Mouse (Mus musculus) limb, embryonic 11.5 days (tissue): ENCODE data around the gene Ywhag. TPM values are rescaled to one million over a fixed set of nuclear protein-coding genes. Genes with fewer than 3 reads are reported as not detected.

Experiments
- ATAC-seq: fragments of 200-750 bp; cut with Nextera tagmentation; 2 replicates; pipeline ENCODE4 v1.8.0; 2017; ENCODE audit warnings: low read depth; ENCODE audit not compliant: insufficient number of reproducible peaks, low FRiP score, low TSS enrichment
- DNase-seq: peaks from one replicate; pipeline ENCODE4 v3.0.0-alpha.2; 2015; ENCODE audit warnings: low spot score
- H3K27ac ChIP-seq: fragments of 300-500 bp; sonication (generic); replicated peaks from 2 replicates; pipeline ENCODE4 v1.5.1; 2014; ENCODE audit warnings: low read depth, mild to moderate bottlenecking, low read length
- H3K27me3 ChIP-seq: fragments of 300-500 bp; sonication (generic); 2 replicates; pipeline ENCODE4 v1.6.1; 2014; ENCODE audit warnings: mild to moderate bottlenecking, low read length, mixed read lengths; ENCODE audit not compliant: control insufficient read depth, insufficient read depth
- H3K36me3 ChIP-seq: fragments of 300-500 bp; sonication (generic); 2 replicates; pipeline ENCODE4 v1.6.1; 2014; ENCODE audit warnings: mild to moderate bottlenecking, low read length, moderate library complexity, mixed read lengths; ENCODE audit not compliant: control insufficient read depth, insufficient read depth
- H3K4me1 ChIP-seq: fragments of 300-500 bp; sonication (generic); 2 replicates; pipeline ENCODE4 v1.6.1; 2014; ENCODE audit warnings: low read length, mixed read lengths; ENCODE audit not compliant: control insufficient read depth, insufficient read depth
- H3K4me2 ChIP-seq: fragments of 300-500 bp; sonication (generic); 2 replicates; pipeline ENCODE4 v1.6.1; 2014; ENCODE audit warnings: low read depth, mild to moderate bottlenecking, moderate library complexity; ENCODE audit not compliant: severe bottlenecking
- H3K4me3 ChIP-seq: fragments of 300-500 bp; sonication (generic); 2 replicates; pipeline ENCODE4 v1.5.1; 2014; ENCODE audit warnings: low read depth, low read length
- H3K9ac ChIP-seq: fragments of 300-500 bp; sonication (generic); 2 replicates; pipeline ENCODE4 v1.6.1; 2014; ENCODE audit warnings: mild to moderate bottlenecking, low read length
- H3K9me3 ChIP-seq: fragments of 300-500 bp; sonication (generic); 2 replicates; pipeline ENCODE4 v1.6.1; 2016; ENCODE audit warnings: low read length; ENCODE audit not compliant: control insufficient read depth
- WGBS: fragments of 180-500 bp; shearing (Covaris S2); extraction: QIAGEN DNeasy Blood & Tissue Kit; methylation state at CpG from one replicate; pipeline ENCODE4 v1.1.7; 2014; 5-methylcytosine and 5-hydroxymethylcytosine counted together
- polyA plus RNA-seq: library from polyadenylated mRNA; unstranded; fragments of >200 nt; fragmentation: Nextera tagmentation; extraction: Ambion mirVana; gene quantifications from 2 replicates; pipeline ENCODE4 v1.2.1, GENCODE M21; 2014

Gene Ywhag
- polyA plus RNA-seq, 1 experiment from 2014 or later: 105 TPM

DNA sequence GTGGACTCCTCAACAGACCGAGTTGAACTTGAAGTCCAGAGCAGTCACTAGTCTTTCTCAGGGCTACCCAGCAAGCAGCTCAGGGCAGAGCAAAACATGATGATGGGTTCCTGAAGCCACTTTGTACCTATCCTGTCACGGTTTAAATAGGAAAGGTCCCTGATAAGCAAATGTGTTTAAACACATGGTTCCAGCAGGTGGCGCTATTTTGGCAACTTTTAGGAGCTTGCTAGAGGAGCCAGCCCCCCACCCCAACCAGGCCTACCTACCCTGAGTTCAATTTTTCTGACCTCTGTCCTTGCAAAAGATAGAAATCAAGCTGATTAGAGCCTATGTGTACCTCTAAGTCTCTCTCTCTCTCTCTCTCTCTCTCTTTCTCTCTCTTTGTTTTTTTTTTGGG lies 36.4 kb downstream of the Ywhag start:
- Histone ChIP-seq H3K9me3 (no peaks in the 10 kb centered on the region), H3K4me1 (no peaks in the 10 kb centered on the region; the same call in 1 of the 2 replicates), H3K4me2 (no peak overlapping the region), H3K36me3 (no peaks in the 10 kb centered on the region), H3K27me3 (no peaks in the 10 kb centered on the region), H3K4me3 (no peak overlapping the region), H3K27ac (no peak overlapping the region), H3K9ac (no peak overlapping the region)
- ATAC-seq: no peak
- WGBS: 17% methylated on average over 3 of the region's 3 CpGs
- peak; percentile 59 for DNase-seq

DNA sequence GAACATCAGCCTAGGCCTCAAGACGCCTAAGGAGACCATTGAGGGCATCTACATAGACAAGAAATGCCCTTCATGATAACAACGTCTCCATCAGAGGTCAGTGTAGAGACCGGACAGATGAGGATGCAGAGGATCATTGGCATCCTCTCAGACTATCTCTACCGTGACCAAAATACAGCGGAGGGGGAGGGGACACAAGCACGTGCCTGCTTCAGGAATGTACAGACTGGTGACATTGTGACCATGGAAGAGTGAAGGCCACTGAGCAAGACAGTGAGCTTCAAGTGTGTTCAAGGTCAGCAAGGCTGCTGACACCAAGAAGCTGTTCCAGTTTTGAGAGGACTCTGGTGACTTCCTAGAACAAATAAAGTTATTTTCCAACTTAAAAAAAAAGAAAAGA lies 39.5 kb downstream of the Ywhag start:
- Histone ChIP-seq H3K4me1 (no peaks in the 10 kb centered on the region), H3K27ac (no peak overlapping the region), H3K4me2 (no peak overlapping the region), H3K36me3 (no peaks in the 10 kb centered on the region), H3K9ac (no peak overlapping the region), H3K4me3 (no peak overlapping the region), H3K9me3 (no peaks in the 10 kb centered on the region), H3K27me3 (peaks cover 3% of the 10 kb centered on the region; the same call in 1 of the 2 replicates)
- no peak for ATAC-seq
- DNase-seq: no peak
- 85% methylated on average over 6 of the region's 6 CpGs for WGBS

DNA sequence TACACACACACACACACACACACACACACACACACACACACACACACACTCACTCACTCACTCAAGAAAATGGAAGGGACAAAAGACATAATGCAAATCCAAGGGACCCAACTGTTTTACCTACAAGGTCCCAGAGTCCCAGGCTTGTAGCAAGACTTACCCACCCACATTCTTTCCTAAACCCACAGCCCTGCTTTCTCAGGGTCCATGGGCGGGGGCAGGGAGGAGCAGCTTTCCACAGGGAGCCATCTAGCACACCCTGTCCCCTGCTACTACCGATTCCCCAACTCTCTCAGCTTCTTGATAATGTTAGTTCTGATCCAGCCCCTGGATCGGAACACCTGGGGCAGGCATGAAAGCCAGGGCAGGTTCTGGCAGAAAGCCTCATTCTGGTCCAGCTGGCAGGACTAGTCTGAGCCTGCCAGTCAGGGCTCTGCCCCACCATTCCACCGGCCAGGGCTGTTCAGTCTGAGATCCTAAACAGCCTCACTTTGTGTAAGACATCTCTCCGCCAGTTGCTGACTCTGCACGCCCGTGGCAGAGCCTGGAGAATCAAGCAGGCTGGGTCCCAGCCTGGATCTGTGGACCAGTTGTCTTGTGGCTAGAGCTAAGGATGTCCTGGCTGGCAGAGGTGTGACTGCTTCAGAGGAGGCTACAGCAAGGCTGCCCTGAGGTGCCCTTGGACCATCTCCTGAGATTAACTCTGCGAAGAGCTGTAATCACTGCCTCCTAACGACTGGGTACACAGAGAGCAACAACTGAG lies 41.6 kb downstream of the Ywhag start:
- H3K27ac ChIP-seq: no peak overlapping the region
- H3K36me3 ChIP-seq: no peaks in the 10 kb centered on the region
- H3K27me3 ChIP-seq: peaks cover 20% of the 10 kb centered on the region
- ATAC-seq (no peak), DNase-seq (no peak)
- no peak overlapping the region for H3K4me2 ChIP-seq
- H3K4me3 ChIP-seq: no peak overlapping the region
- no peaks in the 10 kb centered on the region for H3K9me3 ChIP-seq
- no peaks in the 10 kb centered on the region for H3K4me1 ChIP-seq
- 50% methylated on average over 9 of the region's 9 CpGs for WGBS
- no peak overlapping the region for H3K9ac ChIP-seq

DNA sequence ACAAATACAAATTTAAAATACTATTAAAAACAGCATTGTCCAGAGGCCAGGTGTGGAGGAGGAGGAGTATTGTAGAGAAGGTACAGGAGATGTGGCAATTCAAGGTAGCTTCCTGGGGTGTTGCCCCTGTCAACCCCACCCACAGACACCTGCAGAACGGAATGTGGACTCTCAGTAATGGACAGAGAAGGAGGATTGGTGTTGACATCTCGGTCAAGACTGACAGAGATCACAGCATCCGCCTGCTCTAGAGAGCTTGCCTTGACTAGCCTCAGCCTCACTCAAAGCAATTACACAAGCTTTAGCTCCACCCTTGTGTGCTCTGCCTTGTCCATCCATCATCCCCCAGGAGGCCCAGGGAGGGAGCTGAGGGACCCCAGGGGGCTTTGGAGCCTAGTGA lies 43.5 kb downstream of the Ywhag start:
- 63% methylated on average over 3 of the region's 3 CpGs for whole genome bisulfite sequencing
- ATAC-seq: no peak
- peaks cover 26% of the 10 kb centered on the region for H3K27me3 ChIP-seq

DNA sequence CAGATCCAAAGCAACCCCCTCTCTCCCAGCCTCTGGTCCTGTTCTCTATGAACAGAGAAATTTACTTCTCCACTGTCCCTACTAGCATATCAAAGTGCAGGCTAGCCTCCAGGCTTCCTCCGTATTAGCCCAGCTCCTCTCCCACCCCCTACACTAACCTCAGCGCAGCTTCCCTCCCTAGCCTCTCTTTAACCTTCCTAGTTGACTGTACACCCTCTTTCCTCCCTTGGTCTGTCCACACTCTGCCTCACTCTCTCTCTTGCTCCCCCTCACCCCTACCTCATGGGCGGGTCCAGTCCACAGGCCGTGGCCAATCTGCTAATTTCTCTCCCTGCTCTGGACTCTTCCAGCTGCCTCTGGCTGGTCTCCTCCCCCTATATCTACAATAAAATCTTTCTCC lies 44.1 kb downstream of the Ywhag start:
- Histone ChIP-seq H3K9me3 (no peaks in the 10 kb centered on the region), H3K27me3 (peaks cover 29% of the 10 kb centered on the region), H3K4me3 (no peak overlapping the region), H3K4me2 (no peak overlapping the region), H3K36me3 (no peaks in the 10 kb centered on the region), H3K9ac (no peak overlapping the region), H3K4me1 (no peaks in the 10 kb centered on the region), H3K27ac (no peak overlapping the region)
- 50% methylated on average over 4 of the region's 4 CpGs for WGBS
- ATAC-seq (no peak), DNase-seq (no peak)

More for the DNA sequence above, 43.5 kb downstream of the Ywhag start:
- H3K27ac ChIP-seq: no peak overlapping the region
- H3K4me1 ChIP-seq: no peaks in the 10 kb centered on the region
- no peak for DNase-seq
- H3K9me3 ChIP-seq: no peaks in the 10 kb centered on the region
- H3K9ac ChIP-seq: no peak overlapping the region
- no peaks in the 10 kb centered on the region for H3K36me3 ChIP-seq
- H3K4me2 ChIP-seq: no peak overlapping the region
- H3K4me3 ChIP-seq: no peak overlapping the region

DNA sequence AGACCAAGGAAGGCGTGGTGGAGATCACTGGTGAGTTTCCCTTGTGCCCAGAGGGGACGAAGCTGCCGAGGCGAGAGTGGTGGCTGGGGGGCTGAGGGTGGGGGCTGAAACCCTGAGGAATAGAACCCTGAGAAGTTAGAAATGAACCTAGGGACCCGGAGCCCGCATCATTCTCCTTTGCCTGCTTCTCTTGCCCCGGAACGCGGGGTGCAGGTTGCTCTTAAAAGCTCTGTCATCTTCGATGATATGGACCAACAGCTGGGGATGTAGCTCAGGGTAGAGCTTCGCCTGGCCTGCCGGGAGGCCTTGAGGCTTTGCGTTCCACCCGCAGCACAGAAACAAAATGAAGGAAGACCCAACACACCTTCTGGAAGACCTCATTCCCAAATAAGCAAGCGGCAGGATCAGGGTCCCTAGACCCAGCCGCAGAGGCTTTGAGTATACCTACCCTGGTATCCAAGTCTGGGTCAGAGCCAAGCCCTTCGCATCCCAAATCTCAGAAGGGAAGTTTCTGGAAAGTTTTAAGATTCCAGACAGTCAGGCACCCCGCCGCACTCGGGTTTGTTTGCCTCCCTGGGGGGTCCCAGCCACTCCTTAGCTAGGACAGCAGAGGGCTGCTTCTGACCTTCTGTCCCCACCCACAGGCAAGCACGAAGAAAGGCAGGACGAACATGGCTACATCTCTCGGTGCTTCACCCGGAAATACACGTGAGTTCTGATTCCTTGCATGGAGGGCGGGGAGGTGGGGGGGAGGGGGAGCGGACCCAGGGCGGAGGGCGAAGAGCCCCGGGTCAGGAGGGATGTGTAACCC lies 45.8 kb downstream of the Ywhag start:
- 6% methylated on average over 30 of the region's 30 CpGs for WGBS
- H3K4me1 ChIP-seq: no peaks in the 10 kb centered on the region
- H3K9ac ChIP-seq: no peak overlapping the region
- peak overlapping the region; percentile 17 for H3K4me3 ChIP-seq
- H3K4me2 ChIP-seq: 0 out of 2 replicates have a peak overlapping the region, but pooled peaks have one; percentile 0
- no peaks in the 10 kb centered on the region for H3K36me3 ChIP-seq
- DNase-seq (peak; percentile 30), ATAC-seq (no peak)
- no peak overlapping the region for H3K27ac ChIP-seq
- H3K9me3 ChIP-seq: no peaks in the 10 kb centered on the region
- H3K27me3 ChIP-seq: peaks cover 29% of the 10 kb centered on the region

DNA sequence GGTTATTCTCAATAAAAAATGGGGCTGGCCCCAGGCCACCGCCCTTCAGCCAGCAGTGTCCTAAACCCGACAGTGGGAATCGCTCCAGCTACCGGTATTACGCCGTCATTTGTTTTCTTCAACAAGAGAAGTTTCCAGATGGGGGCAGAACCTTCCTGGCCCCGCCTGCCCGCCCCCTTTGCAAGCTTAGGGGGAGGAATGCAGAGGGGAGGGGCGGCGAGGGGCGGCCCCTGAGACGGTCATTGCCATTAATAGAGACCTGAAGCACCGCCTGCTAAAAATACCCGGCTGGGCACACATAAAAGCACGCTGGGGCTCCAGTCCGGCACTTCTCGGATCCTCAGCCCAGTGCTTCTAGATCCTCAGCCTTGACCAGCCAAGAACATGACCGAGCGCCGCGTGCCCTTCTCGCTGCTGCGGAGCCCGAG lies 46.7 kb downstream of the Ywhag start, which contains the start of gene Hspb1:
Gene Hspb1, plus strand, starts transcription at position 245 of the 428 bp plus-strand sequence.
- 1% methylated on average over 24 of the region's 24 CpGs for WGBS
- Histone ChIP-seq H3K27me3 (peaks cover 29% of the 10 kb centered on the region), H3K27ac (no peak within 1 kb of the TSS)

DNA sequence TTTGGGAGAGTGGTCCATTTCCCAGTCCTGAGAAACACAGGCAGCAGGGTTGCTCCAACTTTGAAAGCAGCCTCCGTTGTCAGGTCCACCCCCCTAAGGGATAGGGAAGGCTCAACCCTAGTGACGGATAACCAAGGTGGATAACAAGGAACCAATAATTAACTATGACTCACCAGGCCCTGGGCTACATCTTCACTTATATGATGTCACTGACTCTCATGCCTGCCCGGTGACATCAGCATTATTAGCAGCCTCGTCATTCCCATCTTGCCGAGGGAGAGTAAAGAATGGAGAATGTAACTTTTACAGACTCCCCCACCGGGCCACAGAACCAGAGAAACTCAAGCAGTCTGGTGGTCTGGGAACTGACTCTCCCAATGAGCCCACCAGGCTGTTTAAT lies 49.8 kb downstream of the Ywhag start:
- Histone ChIP-seq H3K9ac (no peak overlapping the region), H3K4me3 (no peak overlapping the region), H3K27ac (no peak overlapping the region), H3K36me3 (no peaks in the 10 kb centered on the region), H3K27me3 (peaks cover 22% of the 10 kb centered on the region), H3K4me2 (no peak overlapping the region), H3K4me1 (no peaks in the 10 kb centered on the region), H3K9me3 (no peaks in the 10 kb centered on the region)
- 71% methylated on average over 6 of the region's 6 CpGs for WGBS
- DNase-seq (no peak), ATAC-seq (no peak)

More for the DNA sequence above, 46.7 kb downstream of the Ywhag start, which contains the start of gene Hspb1:
- peak; percentile 69 for DNase-seq
- H3K36me3 ChIP-seq: no peaks in the 10 kb centered on the region
- ATAC-seq: no peak
- H3K9me3 ChIP-seq: no peaks in the 10 kb centered on the region
- H3K4me2 ChIP-seq: peak within 1 kb of the TSS; percentile 37
- H3K4me3 ChIP-seq: peak within 1 kb of the TSS; percentile 21
- no peaks in the 10 kb centered on the region for H3K4me1 ChIP-seq
- no peak within 1 kb of the TSS for H3K9ac ChIP-seq
